Mouse (Mus musculus) heart, embryonic 16.5 days (tissue): ENCODE results near the gene Nlrp10. TPM values are rescaled to one million over a fixed set of nuclear protein-coding genes. Genes with fewer than 3 reads are reported as not detected.

Experiments used
- ATAC-seq: fragments of 200-750 bp; cut with Nextera tagmentation; replicated peaks from 2 replicates; pipeline ENCODE4 v1.8.0; 2017; ENCODE audit warnings: moderate number of reproducible peaks; ENCODE audit not compliant: insufficient read depth, low FRiP score; ENCODE audit errors: extremely low read depth
- H3K27ac ChIP-seq: fragments of 300-500 bp; sonication (generic); 2 replicates; pipeline ENCODE4 v1.5.1; 2014; ENCODE audit warnings: mild to moderate bottlenecking, low read length, control low read depth, moderate library complexity
- H3K27me3 ChIP-seq: fragments of 300-500 bp; sonication (generic); 2 replicates; pipeline ENCODE4 v1.6.1; 2014; ENCODE audit warnings: low read length, mixed read lengths; ENCODE audit not compliant: control insufficient read depth, insufficient read depth
- H3K36me3 ChIP-seq: fragments of 300-500 bp; sonication (generic); 2 replicates; pipeline ENCODE4 v1.6.1; 2014; ENCODE audit not compliant: control insufficient read depth, insufficient read depth
- H3K4me1 ChIP-seq: fragments of 300-500 bp; sonication (generic); 2 replicates; pipeline ENCODE4 v1.6.1; 2014; ENCODE audit warnings: low read length, mixed read lengths; ENCODE audit not compliant: control insufficient read depth, insufficient read depth
- H3K4me2 ChIP-seq: fragments of 300-500 bp; sonication (generic); 2 replicates; pipeline ENCODE4 v1.6.1; 2014; ENCODE audit warnings: low read depth, mild to moderate bottlenecking, control low read depth, low read length
- H3K4me3 ChIP-seq: fragments of 300-500 bp; sonication (generic); 2 replicates; pipeline ENCODE4 v1.5.1; 2014; ENCODE audit warnings: mild to moderate bottlenecking, control low read depth, low read length
- H3K9ac ChIP-seq: fragments of 300-500 bp; sonication (generic); 2 replicates; pipeline ENCODE4 v1.6.1; 2014; ENCODE audit warnings: low read length, control low read depth
- H3K9me3 ChIP-seq: fragments of 300-500 bp; sonication (generic); replicated peaks from 2 replicates; pipeline ENCODE4 v1.6.1; 2016; ENCODE audit warnings: low read length; ENCODE audit not compliant: control insufficient read depth
- WGBS: fragments of 180-500 bp; shearing (Covaris S2); extraction: QIAGEN DNeasy Blood & Tissue Kit; methylation state at CpG from one replicate; pipeline ENCODE4 v1.1.7; 2014; 5-methylcytosine and 5-hydroxymethylcytosine counted together
- polyA plus RNA-seq: library from polyadenylated mRNA; unstranded; fragments of >200 nt; fragmentation: Nextera tagmentation; extraction: Ambion mirVana; gene quantifications from 2 replicates; pipeline ENCODE4 v1.2.1, GENCODE M21; 2015

Nlrp10 gene
- polyA plus RNA-seq, 1 experiment from 2014 or later: 23.3 TPM

GRCm38 (mm10) chr7:108950312-108950761 lies 20.4 kb upstream of the Nlrp10 start, which contains the start of gene Tub:
Tub (plus strand) TSS chr7:108950338.
- H3K4me1 ChIP-seq: peaks cover 10% of the 10 kb centered on the region
- H3K9me3 ChIP-seq: no peaks in the 10 kb centered on the region
- H3K36me3 ChIP-seq: no peaks in the 10 kb centered on the region
- H3K27ac ChIP-seq: no peak within 1 kb of the TSS
- H3K9ac ChIP-seq: peak within 1 kb of the TSS; percentile 2; the same call in 1 of the 2 replicates
- WGBS: 1% methylated on average over 42 of the region's 44 CpGs
- H3K4me2 ChIP-seq: peak within 1 kb of the TSS; percentile 67
- ATAC-seq: peak; percentile 49
- peaks cover 46% of the 10 kb centered on the region for H3K27me3 ChIP-seq
- H3K4me3 ChIP-seq: peak within 1 kb of the TSS; percentile 51

- no peak overlapping the region for H3K4me2 ChIP-seq
- WGBS: 37% methylated on average over 2 of the region's 2 CpGs
- H3K4me3 ChIP-seq: no peak overlapping the region
- H3K9ac ChIP-seq: no peak overlapping the region
- ATAC-seq: no peak
- H3K4me1 ChIP-seq: peaks cover 10% of the 10 kb centered on the region
- H3K27ac ChIP-seq: no peak overlapping the region
- H3K9me3 ChIP-seq: no peaks in the 10 kb centered on the region
- 0 out of 2 replicates have a peak, but pooled peaks cover 2% of the 10 kb centered on the region for H3K36me3 ChIP-seq
- H3K27me3 ChIP-seq: peaks cover 46% of the 10 kb centered on the region
Measured at GRCm38 (mm10) chr7:108949301-108949700, 19.3 kb upstream of the Nlrp10 start.

- peaks cover 46% of the 10 kb centered on the region for H3K27me3 ChIP-seq
- 0 out of 2 replicates have a peak, but pooled peaks cover 5% of the 10 kb centered on the region for H3K36me3 ChIP-seq
Measured at GRCm38 (mm10) chr7:108948611-108949010, 18.6 kb upstream of the Nlrp10 start.

DNA sequence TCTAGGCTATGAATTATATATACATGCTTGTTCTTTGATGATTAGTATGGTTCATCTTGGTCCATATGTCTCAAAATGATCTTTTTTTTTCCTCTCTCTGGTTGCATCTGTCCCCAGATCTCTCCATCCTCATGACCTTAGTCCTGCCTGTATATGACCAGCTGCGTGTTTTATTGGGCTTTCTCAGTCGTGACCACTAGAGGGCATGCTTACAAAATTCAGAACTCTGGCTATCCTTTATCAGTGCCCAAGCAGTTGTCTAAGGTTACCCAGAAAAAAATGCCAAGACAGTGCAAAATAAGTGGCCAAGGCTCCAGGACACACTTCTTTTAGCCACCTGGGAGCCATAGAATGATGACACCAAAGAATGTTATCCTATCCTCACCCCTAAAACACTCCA lies 14.0 kb upstream of the Nlrp10 start:
- Histone ChIP-seq H3K9ac (no peak overlapping the region), H3K36me3 (peaks cover 40% of the 10 kb centered on the region), H3K4me2 (no peak overlapping the region), H3K27me3 (peaks cover 4% of the 10 kb centered on the region), H3K4me3 (no peak overlapping the region), H3K4me1 (no peaks in the 10 kb centered on the region), H3K9me3 (no peaks in the 10 kb centered on the region), H3K27ac (no peak overlapping the region)
- no peak for ATAC-seq
- 6% methylated on average over 2 of the region's 2 CpGs for WGBS

More at GRCm38 (mm10) chr7:108948611-108949010, 18.6 kb upstream of the Nlrp10 start:
- H3K4me3 ChIP-seq: no peak overlapping the region
- no peak for ATAC-seq
- peaks cover 10% of the 10 kb centered on the region for H3K4me1 ChIP-seq
- no peaks in the 10 kb centered on the region for H3K9me3 ChIP-seq
- no peak overlapping the region for H3K9ac ChIP-seq
- no peak overlapping the region for H3K27ac ChIP-seq
- no peak overlapping the region for H3K4me2 ChIP-seq

GRCm38 (mm10) chr7:108941466-108941865 lies 11.5 kb upstream of the Nlrp10 start:
- Histone ChIP-seq H3K27ac (no peak overlapping the region), H3K27me3 (no peaks in the 10 kb centered on the region), H3K9me3 (no peaks in the 10 kb centered on the region), H3K4me2 (no peak overlapping the region), H3K36me3 (peaks cover 59% of the 10 kb centered on the region), H3K9ac (no peak overlapping the region), H3K4me3 (no peak overlapping the region), H3K4me1 (no peaks in the 10 kb centered on the region)
- ATAC-seq: no peak
- WGBS: 90% methylated on average over 9 of the region's 9 CpGs

DNA sequence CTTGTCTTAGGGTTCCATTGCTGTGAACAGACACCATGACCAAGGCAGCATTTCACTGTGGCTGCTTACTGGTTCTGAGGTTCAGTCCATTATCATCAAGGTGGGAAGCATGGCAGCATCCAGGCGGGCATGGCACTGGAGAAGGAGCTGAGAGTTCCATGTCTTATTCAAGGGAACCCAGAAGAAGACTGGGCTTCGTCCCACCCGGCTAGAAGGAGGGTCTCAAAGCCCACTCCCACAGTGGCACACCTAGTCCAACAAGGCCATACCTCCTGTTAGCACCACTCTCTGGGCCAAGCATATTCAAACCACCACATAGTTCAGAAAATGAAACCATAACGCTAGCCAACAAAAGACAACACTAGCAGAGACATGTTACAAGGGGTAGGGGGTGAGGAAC lies 6.6 kb upstream of the Nlrp10 start:
- H3K9me3 ChIP-seq: no peaks in the 10 kb centered on the region
- whole genome bisulfite sequencing: 92% methylated on average over 4 of the region's 4 CpGs
- no peak overlapping the region for H3K4me2 ChIP-seq
- no peak overlapping the region for H3K9ac ChIP-seq
- peaks cover 11% of the 10 kb centered on the region for H3K4me1 ChIP-seq
- H3K36me3 ChIP-seq: peaks cover 43% of the 10 kb centered on the region
- H3K27me3 ChIP-seq: no peaks in the 10 kb centered on the region
- no peak overlapping the region for H3K4me3 ChIP-seq
- no peak for ATAC-seq
- no peak overlapping the region for H3K27ac ChIP-seq

DNA sequence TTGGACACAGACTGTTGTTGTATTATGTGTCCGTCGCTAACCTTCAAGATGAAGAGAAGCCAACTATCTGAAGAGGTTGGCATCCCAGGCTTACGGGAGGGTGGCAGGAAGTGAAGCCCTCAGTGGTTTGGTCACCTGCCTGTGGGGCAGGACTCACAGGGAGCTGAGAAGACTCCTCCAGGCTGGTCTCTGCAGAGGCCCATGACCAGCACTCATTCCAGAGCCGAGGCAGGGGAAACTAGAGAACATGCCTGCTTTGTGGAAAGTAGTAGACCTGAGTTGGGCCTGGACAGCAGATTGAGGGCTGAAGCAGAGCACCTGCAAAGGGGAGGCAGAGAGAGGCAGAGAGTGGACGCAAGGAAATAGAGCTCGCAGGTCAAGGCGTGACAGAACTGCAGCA lies 5.4 kb upstream of the Nlrp10 start:
- 82% methylated on average over 7 of the region's 7 CpGs for WGBS
- H3K9ac ChIP-seq: peak overlapping the region; percentile 35; the same call in 1 of the 2 replicates
- H3K4me1 ChIP-seq: peaks cover 11% of the 10 kb centered on the region
- peaks cover 31% of the 10 kb centered on the region for H3K36me3 ChIP-seq
- no peaks in the 10 kb centered on the region for H3K27me3 ChIP-seq
- H3K9me3 ChIP-seq: no peaks in the 10 kb centered on the region
- no peak for ATAC-seq
- peak overlapping the region; percentile 95 for H3K4me2 ChIP-seq
- no peak overlapping the region for H3K27ac ChIP-seq
- peak overlapping the region; percentile 100 for H3K4me3 ChIP-seq

DNA sequence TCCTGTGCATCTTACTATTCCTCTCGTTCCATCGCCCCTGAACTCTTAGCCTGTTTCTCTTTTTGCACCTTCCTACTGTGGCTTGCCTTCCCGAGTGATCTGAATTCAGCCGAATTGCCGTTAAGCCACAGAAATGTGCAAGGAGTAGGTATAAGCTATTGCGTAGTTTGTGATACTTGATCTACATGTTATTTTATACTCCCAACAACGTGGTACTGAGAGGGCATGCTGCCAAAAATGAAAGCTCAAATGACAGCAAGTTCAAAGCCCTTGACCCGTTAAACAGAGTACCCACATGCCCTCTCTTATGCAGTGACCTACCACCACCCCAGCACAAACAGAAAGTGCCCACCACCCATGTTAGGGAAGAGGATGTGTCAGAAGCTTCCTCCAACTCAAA lies 4.9 kb upstream of the Nlrp10 start:
- Histone ChIP-seq H3K27ac (peak overlapping the region; percentile 85; the same call in 1 of the 2 replicates), H3K4me3 (peak overlapping the region; percentile 100)
- WGBS: 5% methylated on average over 8 of the region's 8 CpGs

GRCm38 (mm10) chr7:108933794-108934731 lies 4.1 kb upstream of the Nlrp10 start, which contains the start of gene Eif3f:
Eif3f (plus strand) TSS chr7:108934417.
- peak within 1 kb of the TSS; percentile 85 for H3K27ac ChIP-seq
- no peaks in the 10 kb centered on the region for H3K27me3 ChIP-seq
- peak within 1 kb of the TSS; percentile 100 for H3K4me3 ChIP-seq
- 2% methylated on average over 50 of the region's 50 CpGs for WGBS
- peak within 1 kb of the TSS; percentile 95 for H3K4me2 ChIP-seq
- peak; percentile 96 for ATAC-seq
- peaks cover 21% of the 10 kb centered on the region for H3K36me3 ChIP-seq
- H3K4me1 ChIP-seq: peaks cover 11% of the 10 kb centered on the region
- no peaks in the 10 kb centered on the region for H3K9me3 ChIP-seq
- peak within 1 kb of the TSS; percentile 99 for H3K9ac ChIP-seq

More for the DNA sequence above, 4.9 kb upstream of the Nlrp10 start:
- Histone ChIP-seq H3K9me3 (no peaks in the 10 kb centered on the region), H3K36me3 (peaks cover 26% of the 10 kb centered on the region), H3K9ac (peak overlapping the region; percentile 99), H3K27me3 (no peaks in the 10 kb centered on the region), H3K4me2 (peak overlapping the region; percentile 95), H3K4me1 (peaks cover 11% of the 10 kb centered on the region)
- no peak for ATAC-seq
